Mouse (Mus musculus) liver, postnatal 0 days (tissue): ENCODE results near the gene Aqp2. TPM values are rescaled to one million over a fixed set of nuclear protein-coding genes. Genes with fewer than 3 reads are reported as not detected.

Source experiments
- ATAC-seq: fragments of 200-750 bp; cut with Nextera tagmentation; 2 replicates; pipeline ENCODE4 v1.8.0; 2017; ENCODE audit warnings: mild to moderate bottlenecking, moderate library complexity
- DNase-seq: peaks from one replicate; pipeline ENCODE4 v3.0.0-alpha.2; 2016
- H3K27ac ChIP-seq: fragments of 300-500 bp; sonication (generic); 2 replicates; pipeline ENCODE4 v1.5.1; 2014; ENCODE audit warnings: antibody characterized with exemption, moderate library complexity, mild to moderate bottlenecking, low read depth
- H3K27me3 ChIP-seq: fragments of 300-500 bp; sonication (generic); 2 replicates; pipeline ENCODE4 v1.6.1; 2014; ENCODE audit warnings: low read length, control low read depth, mixed read lengths; ENCODE audit not compliant: insufficient read depth
- H3K36me3 ChIP-seq: fragments of 300-500 bp; sonication (generic); replicated peaks from 2 replicates; pipeline ENCODE4 v1.6.1; 2014; ENCODE audit warnings: mild to moderate bottlenecking, control low read depth, low read length, moderate library complexity, mixed read lengths; ENCODE audit not compliant: insufficient read depth
- H3K4me1 ChIP-seq: fragments of 300-500 bp; sonication (generic); 2 replicates; pipeline ENCODE4 v1.6.1; 2014; ENCODE audit warnings: antibody characterized with exemption, mild to moderate bottlenecking, control low read depth; ENCODE audit not compliant: insufficient read depth
- H3K4me2 ChIP-seq: fragments of 300-500 bp; sonication (generic); 2 replicates; pipeline ENCODE4 v1.6.1; 2014; ENCODE audit warnings: low read depth, mild to moderate bottlenecking, low read length, moderate library complexity, mixed read lengths
- H3K4me3 ChIP-seq: fragments of 300-500 bp; sonication (generic); 2 replicates; pipeline ENCODE4 v1.5.1; 2014; ENCODE audit warnings: low read depth, low read length
- H3K9ac ChIP-seq: fragments of 300-500 bp; sonication (generic); replicated peaks from 2 replicates; pipeline ENCODE4 v1.6.1; 2014; ENCODE audit warnings: mild to moderate bottlenecking, moderate library complexity
- H3K9me3 ChIP-seq: fragments of 300-500 bp; sonication (generic); 2 replicates; pipeline ENCODE4 v1.6.1; 2016; ENCODE audit warnings: mild to moderate bottlenecking, control low read depth, low read length, mixed read lengths
- CTCF ChIP-seq: sonication (generic); IDR thresholded peaks from 2 replicates; pipeline ENCODE4 v1.5.1; 2016; ENCODE audit warnings: antibody characterized with exemption, low read depth
- EP300 ChIP-seq: IDR thresholded peaks from 2 replicates; pipeline ENCODE4 v1.6.1; 2016; ENCODE audit warnings: antibody characterized with exemption, low read depth, mild to moderate bottlenecking
- WGBS: fragments of 180-500 bp; shearing (Covaris S2); extraction: QIAGEN DNeasy Blood & Tissue Kit; methylation state at CpG from one replicate; pipeline ENCODE4 v1.1.7; 2014; ENCODE audit not compliant: insufficient replicate concordance; 5-methylcytosine and 5-hydroxymethylcytosine counted together
- polyA plus RNA-seq: library from polyadenylated mRNA; unstranded; fragments of >200 nt; fragmentation: Nextera tagmentation; extraction: Ambion mirVana; gene quantifications from 2 replicates; pipeline ENCODE4 v1.2.1, GENCODE M21; 2015

Aqp2 gene
- polyA plus RNA-seq, 1 experiment from 2014 or later, result not detected

DNA sequence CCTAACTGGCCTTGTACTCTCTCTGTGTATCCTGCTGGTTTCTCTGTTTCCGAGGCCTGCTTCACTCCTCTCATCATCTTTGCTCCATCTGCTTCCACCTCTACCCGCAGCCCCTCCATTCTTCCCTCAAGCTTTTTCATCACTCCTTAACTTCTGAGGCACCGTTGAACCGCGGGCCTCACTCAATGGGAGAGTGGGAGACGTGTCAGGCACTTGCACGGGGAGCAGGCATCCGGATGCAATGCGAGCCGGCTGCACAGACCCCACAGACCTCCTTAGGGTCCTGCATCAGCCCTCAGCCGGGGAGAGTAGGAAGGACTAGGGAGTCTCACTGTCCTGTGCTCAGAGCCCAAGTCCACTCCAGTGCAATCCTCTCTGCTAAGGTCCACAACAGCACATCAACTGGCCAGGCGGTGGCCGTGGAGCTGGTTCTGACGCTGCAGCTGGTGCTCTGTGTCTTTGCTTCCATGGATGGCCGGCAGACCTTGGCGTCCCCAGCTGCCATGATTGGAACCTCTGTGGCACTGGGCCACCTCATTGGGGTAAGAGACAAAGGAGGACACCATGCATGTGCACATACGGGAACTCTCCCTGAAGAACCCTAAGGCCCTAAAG, 23.5 kb downstream of the Aqp2 start:
- Histone ChIP-seq H3K4me3 (no peak overlapping the region), H3K36me3 (no peaks in the 10 kb centered on the region), H3K4me2 (no peak overlapping the region), H3K9ac (no peak overlapping the region), H3K27ac (no peak overlapping the region), H3K27me3 (peaks cover 28% of the 10 kb centered on the region), H3K4me1 (no peaks in the 10 kb centered on the region), H3K9me3 (no peaks in the 10 kb centered on the region)
- ATAC-seq, result no peak
- DNase-seq, result no peak
- WGBS, result 75% methylated on average over 17 of the region's 17 CpGs
- TF ChIP-seq EP300 (no peak), CTCF (no peak)

DNA sequence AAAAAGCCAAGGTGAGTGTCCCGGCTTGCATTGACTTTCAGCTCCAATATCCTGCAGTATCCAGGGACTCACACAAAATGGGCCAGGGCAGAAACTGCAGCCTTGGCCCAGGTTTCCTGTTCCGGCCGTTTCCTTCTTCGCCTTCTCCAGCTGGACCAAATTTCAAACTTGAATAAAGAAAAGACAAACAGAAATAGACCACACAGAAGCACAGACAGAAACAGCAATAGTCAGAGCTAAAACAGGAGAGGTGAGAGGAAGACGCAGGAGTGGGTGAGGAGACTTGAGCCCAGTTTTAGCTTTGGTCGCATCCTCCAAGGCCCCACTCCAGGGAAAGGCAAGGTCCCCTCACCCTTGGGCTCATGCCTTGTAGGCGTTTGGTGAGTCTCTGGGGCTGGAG, 24.4 kb downstream of the Aqp2 start:
- Histone ChIP-seq H3K36me3 (no peaks in the 10 kb centered on the region), H3K9ac (no peak overlapping the region), H3K27me3 (peaks cover 22% of the 10 kb centered on the region), H3K4me1 (peaks cover 1% of the 10 kb centered on the region; the same call in 1 of the 2 replicates), H3K9me3 (no peaks in the 10 kb centered on the region), H3K4me3 (no peak overlapping the region), H3K27ac (no peak overlapping the region), H3K4me2 (no peak overlapping the region)
- DNase-seq (no peak), ATAC-seq (no peak)
- TF ChIP-seq EP300 (no peak), CTCF (no peak)
- 75% methylated on average over 7 of the region's 7 CpGs for WGBS

DNA sequence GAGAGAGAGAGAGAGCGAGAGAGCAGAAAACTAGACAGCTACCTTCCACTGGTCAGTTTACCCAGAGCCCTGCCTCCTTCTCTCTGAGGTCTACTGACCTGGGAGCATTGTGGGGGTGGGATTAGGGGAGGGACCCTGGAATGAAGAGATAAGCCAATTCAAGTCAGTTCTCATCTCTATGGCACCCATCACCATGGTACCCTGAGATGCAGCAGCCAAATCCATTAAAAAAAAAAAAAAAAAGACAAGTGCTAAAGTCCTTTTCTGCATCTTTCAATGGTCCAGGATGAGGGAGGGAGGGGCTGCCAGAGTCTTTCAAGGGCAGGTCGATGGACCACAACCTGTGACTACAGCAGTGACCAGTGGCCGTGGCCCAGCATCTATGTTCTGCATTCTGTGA, 26.7 kb downstream of the Aqp2 start:
- H3K4me2 ChIP-seq, result no peak overlapping the region
- H3K9me3 ChIP-seq, result no peaks in the 10 kb centered on the region
- no peak overlapping the region for H3K27ac ChIP-seq
- DNase-seq (no peak), ATAC-seq (no peak)
- peaks cover 10% of the 10 kb centered on the region for H3K4me1 ChIP-seq
- H3K4me3 ChIP-seq, result no peak overlapping the region
- WGBS, result 72% methylated on average over 3 of the region's 3 CpGs
- peaks cover 6% of the 10 kb centered on the region; the same call in 1 of the 2 replicates for H3K27me3 ChIP-seq
- TF ChIP-seq EP300, result no peak
- no peak for TF ChIP-seq CTCF
- H3K36me3 ChIP-seq, result no peaks in the 10 kb centered on the region
- no peak overlapping the region for H3K9ac ChIP-seq

DNA sequence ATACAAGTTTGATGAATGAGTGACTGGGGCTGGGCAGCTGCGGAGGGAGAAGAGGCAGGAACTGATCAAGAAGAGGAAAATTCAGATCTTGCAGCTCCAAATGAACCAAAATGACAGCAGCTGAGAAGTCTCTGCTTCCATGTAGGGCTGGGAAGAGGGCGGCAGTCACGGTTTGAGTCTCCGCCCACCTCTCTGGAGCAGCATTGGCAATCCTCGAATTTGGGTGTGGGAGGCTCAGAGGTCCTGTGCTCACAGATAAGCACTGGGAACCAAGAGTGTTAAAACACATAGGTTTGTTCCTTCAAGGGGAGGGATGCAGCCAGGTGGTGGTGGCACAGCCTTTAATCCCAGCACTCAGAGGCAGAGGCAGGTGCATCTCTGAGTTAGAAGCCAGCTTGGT, 27.7 kb downstream of the Aqp2 start:
- Histone ChIP-seq H3K36me3 (no peaks in the 10 kb centered on the region), H3K27ac (no peak overlapping the region), H3K4me3 (no peak overlapping the region), H3K9ac (no peak overlapping the region), H3K4me1 (peaks cover 10% of the 10 kb centered on the region), H3K9me3 (no peaks in the 10 kb centered on the region), H3K27me3 (peaks cover 11% of the 10 kb centered on the region; the same call in 1 of the 2 replicates), H3K4me2 (no peak overlapping the region)
- ATAC-seq (no peak), DNase-seq (no peak)
- WGBS, result 40% methylated on average over 5 of the region's 5 CpGs
- TF ChIP-seq CTCF, result no peak
- no peak for TF ChIP-seq EP300

DNA sequence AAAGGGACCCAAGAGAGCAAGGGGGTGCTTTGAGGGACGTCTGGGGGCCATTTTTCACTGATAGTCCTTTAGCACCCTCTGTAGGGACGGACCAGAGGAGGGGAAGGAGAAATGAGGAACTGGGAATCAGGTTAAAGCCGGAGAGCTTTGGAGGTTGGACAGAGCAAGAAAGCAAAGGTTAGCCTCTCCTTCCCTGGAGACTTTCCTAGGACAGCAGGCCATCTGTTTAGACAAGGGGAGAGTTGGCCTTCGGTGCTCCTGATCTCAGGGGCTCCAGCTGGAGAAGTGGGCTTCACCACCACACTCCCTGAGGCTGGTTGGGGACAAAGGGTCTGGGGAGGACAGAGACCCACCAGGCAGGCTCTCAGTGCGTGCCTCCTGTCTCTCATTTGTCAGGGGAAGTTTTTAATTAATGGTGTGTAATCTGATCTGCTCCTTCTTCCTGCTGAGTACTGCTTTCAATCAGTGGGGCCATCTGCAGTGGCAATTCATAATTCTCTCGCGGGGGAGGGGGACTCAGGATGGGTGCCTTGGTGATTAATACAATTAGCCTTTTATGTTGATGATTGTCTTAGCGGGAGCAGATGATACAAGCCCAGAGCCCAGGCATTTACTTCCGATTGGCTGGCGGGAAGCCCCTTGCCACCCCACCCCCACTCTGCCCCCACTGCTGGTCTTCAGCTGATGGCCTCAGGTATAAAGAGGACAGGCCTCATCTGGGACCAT, 28.7 kb downstream of the Aqp2 start:
- Histone ChIP-seq H3K4me1 (peaks cover 10% of the 10 kb centered on the region), H3K4me3 (no peak overlapping the region), H3K4me2 (no peak overlapping the region), H3K36me3 (no peaks in the 10 kb centered on the region), H3K27ac (no peak overlapping the region), H3K27me3 (peaks cover 11% of the 10 kb centered on the region; the same call in 1 of the 2 replicates), H3K9me3 (0 out of 2 replicates have a peak, but pooled peaks cover 2% of the 10 kb centered on the region), H3K9ac (no peak overlapping the region)
- ATAC-seq (no peak), DNase-seq (no peak)
- TF ChIP-seq EP300 (no peak), CTCF (no peak)
- WGBS, result 29% methylated on average over 10 of the region's 10 CpGs

DNA sequence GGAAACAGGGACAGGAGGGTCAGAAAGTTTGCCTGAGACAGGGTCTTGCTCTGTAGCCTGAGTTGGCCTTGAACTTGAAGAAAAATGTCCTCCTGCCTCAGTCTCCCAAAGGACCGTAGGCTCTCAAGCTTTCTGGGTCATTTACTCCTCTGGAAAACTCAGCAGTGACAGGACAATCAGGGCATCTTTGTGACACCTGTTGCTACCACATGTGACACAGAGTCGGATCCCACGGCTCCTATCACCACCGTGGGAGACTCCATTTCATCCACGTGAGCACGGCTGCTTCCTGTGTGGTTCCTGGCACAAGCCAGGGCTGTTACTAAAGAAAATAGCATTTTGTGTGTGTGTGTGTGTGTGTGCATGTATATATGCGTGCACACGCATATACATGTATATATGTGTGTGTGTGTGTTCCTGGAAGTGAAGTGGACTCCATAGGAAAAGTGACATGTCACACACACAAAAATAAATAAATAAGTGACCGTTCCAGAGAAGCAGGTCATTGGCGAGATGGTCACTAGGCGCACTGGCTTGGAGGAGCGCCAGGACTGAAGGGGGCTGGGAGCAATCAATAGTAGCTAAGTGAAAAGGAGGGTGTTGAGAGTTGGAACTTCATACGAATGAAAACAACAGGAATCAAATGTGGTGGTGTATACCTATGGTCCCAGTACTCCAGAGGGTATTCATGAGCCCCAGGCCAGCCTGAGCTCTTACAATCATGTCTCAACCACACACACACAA, 29.7 kb downstream of the Aqp2 start:
- 71% methylated on average over 13 of the region's 13 CpGs for WGBS

More for the DNA sequence above, 29.7 kb downstream of the Aqp2 start:
- Histone ChIP-seq H3K36me3 (no peaks in the 10 kb centered on the region), H3K4me2 (no peak overlapping the region), H3K9me3 (0 out of 2 replicates have a peak, but pooled peaks cover 3% of the 10 kb centered on the region), H3K9ac (no peak overlapping the region), H3K27ac (no peak overlapping the region), H3K27me3 (peaks cover 13% of the 10 kb centered on the region; the same call in 1 of the 2 replicates), H3K4me1 (peaks cover 10% of the 10 kb centered on the region), H3K4me3 (no peak overlapping the region)
- DNase-seq, result peak; percentile 69
- peak; percentile 47; the same call in 1 of the 2 replicates for ATAC-seq
- TF ChIP-seq CTCF (no peak), EP300 (no peak)
